Mouse (Mus musculus) neural tube, embryonic 14.5 days (tissue): Measurements from ENCODE around the gene Gm28305. TPM values are rescaled to one million over a fixed set of nuclear protein-coding genes. Genes with fewer than 3 reads are reported as not detected.

Experiments used
- ATAC-seq: fragments of 200-750 bp; cut with Nextera tagmentation; 2 replicates; pipeline ENCODE4 v1.8.0; 2017; ENCODE audit warnings: low read depth, mild to moderate bottlenecking, moderate TSS enrichment, moderate library complexity
- H3K27ac ChIP-seq: fragments of 300-500 bp; sonication (generic); 2 replicates; pipeline ENCODE4 v1.5.1; 2014; ENCODE audit warnings: low read depth, mild to moderate bottlenecking, control low read depth, low read length, moderate library complexity, mixed read lengths
- H3K27me3 ChIP-seq: fragments of 300-500 bp; sonication (generic); 2 replicates; pipeline ENCODE4 v1.6.1; 2014; ENCODE audit warnings: low read length; ENCODE audit not compliant: control insufficient read depth, insufficient read depth
- H3K36me3 ChIP-seq: fragments of 300-500 bp; sonication (generic); 2 replicates; pipeline ENCODE4 v1.6.1; 2014; ENCODE audit warnings: low read length, mixed read lengths; ENCODE audit not compliant: control insufficient read depth, insufficient read depth
- H3K4me1 ChIP-seq: fragments of 300-500 bp; sonication (generic); 2 replicates; pipeline ENCODE4 v1.6.1; 2014; ENCODE audit warnings: low read length; ENCODE audit not compliant: control insufficient read depth, insufficient read depth
- H3K4me2 ChIP-seq: fragments of 300-500 bp; sonication (generic); 2 replicates; pipeline ENCODE4 v1.6.1; 2014; ENCODE audit warnings: mild to moderate bottlenecking, low read depth, low read length, control low read depth
- H3K4me3 ChIP-seq: fragments of 300-500 bp; sonication (generic); 2 replicates; pipeline ENCODE4 v1.5.1; 2014; ENCODE audit warnings: low read depth, low read length, control low read depth, mixed read lengths
- H3K9ac ChIP-seq: fragments of 300-500 bp; sonication (generic); replicated peaks from 2 replicates; pipeline ENCODE4 v1.6.1; 2014; ENCODE audit warnings: low read depth, mild to moderate bottlenecking, control low read depth, low read length, mixed read lengths
- H3K9me3 ChIP-seq: fragments of 300-500 bp; sonication (generic); 2 replicates; pipeline ENCODE4 v1.6.1; 2016; ENCODE audit warnings: low read length; ENCODE audit not compliant: control insufficient read depth
- WGBS: fragments of 180-500 bp; shearing (Covaris S2); extraction: QIAGEN DNeasy Blood & Tissue Kit; methylation state at CpG from one replicate; pipeline ENCODE4 v1.1.7; 2014; 5-methylcytosine and 5-hydroxymethylcytosine counted together
- polyA plus RNA-seq: library from polyadenylated mRNA; unstranded; fragments of >200 nt; fragmentation: Nextera tagmentation; extraction: Ambion mirVana; gene quantifications from 2 replicates; pipeline ENCODE4 v1.2.1, GENCODE M21; 2014

The Gm28305 gene
- not detected in 2 replicates for polyA plus RNA-seq

- H3K9me3 ChIP-seq: no peaks in the 10 kb centered on the region
- H3K4me1 ChIP-seq: no peaks in the 10 kb centered on the region
- no peak within 1 kb of the TSS for H3K4me3 ChIP-seq
- no peak for ATAC-seq
- no peak within 1 kb of the TSS for H3K9ac ChIP-seq
- no peak within 1 kb of the TSS for H3K27ac ChIP-seq
- peaks cover 12% of the 10 kb centered on the region; the same call in 1 of the 2 replicates for H3K36me3 ChIP-seq
- 85% methylated on average over 2 of the region's 2 CpGs for WGBS
- no peaks in the 10 kb centered on the region for H3K27me3 ChIP-seq
- H3K4me2 ChIP-seq: no peak within 1 kb of the TSS
Measured at GRCm38 (mm10) chr9:104040362-104040761, at the start of gene Gm28305. Gm28305 (plus strand) TSS chr9:104040662.

GRCm38 (mm10) chr9:103996496-103996895, 44.0 kb upstream of the Gm28305 start:
- no peak for ATAC-seq
- H3K9ac ChIP-seq: no peak overlapping the region
- H3K4me2 ChIP-seq: no peak overlapping the region
- no peak overlapping the region for H3K27ac ChIP-seq
- no peaks in the 10 kb centered on the region for H3K4me1 ChIP-seq
- WGBS: 15% methylated on average over 2 of the region's 2 CpGs
- H3K36me3 ChIP-seq: no peaks in the 10 kb centered on the region
- no peaks in the 10 kb centered on the region for H3K27me3 ChIP-seq
- H3K4me3 ChIP-seq: no peak overlapping the region
- no peaks in the 10 kb centered on the region for H3K9me3 ChIP-seq

DNA sequence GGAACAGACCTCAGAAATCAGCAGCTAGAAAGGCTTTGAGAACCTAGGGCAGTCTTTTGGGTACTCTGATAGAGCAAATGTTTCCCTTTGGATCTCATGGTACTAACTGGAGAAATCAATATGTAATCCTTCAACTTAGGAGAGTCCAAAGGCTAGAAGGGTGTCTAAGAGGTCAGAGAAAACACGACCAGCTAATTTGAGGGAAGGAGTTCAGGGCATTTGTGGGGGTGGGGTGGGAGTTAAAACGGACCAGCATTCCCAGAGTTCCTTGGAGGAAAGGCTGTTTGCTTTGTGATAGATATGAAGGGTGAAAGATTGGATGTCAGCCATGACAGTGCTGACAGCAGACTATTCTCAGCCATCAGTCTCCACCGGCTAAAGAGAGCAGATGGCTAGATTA, 39.9 kb upstream of the Gm28305 start:
- H3K4me3 ChIP-seq: no peak overlapping the region
- H3K27me3 ChIP-seq: no peaks in the 10 kb centered on the region
- H3K4me2 ChIP-seq: no peak overlapping the region
- H3K36me3 ChIP-seq: no peaks in the 10 kb centered on the region
- no peak overlapping the region for H3K9ac ChIP-seq
- no peak overlapping the region for H3K27ac ChIP-seq
- no peaks in the 10 kb centered on the region for H3K9me3 ChIP-seq
- no peak for ATAC-seq
- WGBS: 65% methylated on average over 3 of the region's 3 CpGs
- no peaks in the 10 kb centered on the region for H3K4me1 ChIP-seq

GRCm38 (mm10) chr9:104001921-104002859, 38.3 kb upstream of the Gm28305 start, which contains the start of gene Nphp3:
Nphp3 (plus strand) TSS chr9:104002544.
- peak; percentile 98 for ATAC-seq

DNA sequence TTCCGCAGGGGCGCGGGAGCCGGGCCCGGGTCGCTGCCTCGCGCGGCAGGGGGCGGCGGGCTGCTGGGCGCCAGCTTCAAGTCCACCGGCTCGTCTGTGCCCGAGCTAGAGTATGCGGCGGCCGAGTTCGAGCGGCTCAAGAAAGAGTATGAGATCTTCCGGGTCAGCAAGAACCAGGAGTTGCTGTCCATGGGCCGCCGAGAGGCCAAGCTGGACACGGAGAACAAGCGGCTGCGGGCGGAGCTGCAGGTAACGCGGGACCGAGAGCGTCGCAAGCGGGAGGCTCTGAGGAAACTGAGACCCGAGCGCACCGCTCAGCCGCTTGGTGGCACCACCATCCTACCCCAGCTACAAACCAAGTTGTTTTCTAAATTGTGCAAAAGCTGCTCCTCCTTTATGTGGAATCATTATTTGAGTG, 37.5 kb upstream of the Gm28305 start:
- under 1% methylated on average over 37 of the region's 37 CpGs for WGBS

More at GRCm38 (mm10) chr9:104001921-104002859, 38.3 kb upstream of the Gm28305 start, which contains the start of gene Nphp3:
- H3K36me3 ChIP-seq: no peaks in the 10 kb centered on the region
- H3K27me3 ChIP-seq: no peaks in the 10 kb centered on the region
- under 1% methylated on average over 53 of the region's 55 CpGs for WGBS
- H3K4me1 ChIP-seq: no peaks in the 10 kb centered on the region
- peak within 1 kb of the TSS; percentile 58 for H3K4me2 ChIP-seq
- peak within 1 kb of the TSS; percentile 64 for H3K9ac ChIP-seq
- H3K27ac ChIP-seq: peak within 1 kb of the TSS; percentile 81
- no peaks in the 10 kb centered on the region for H3K9me3 ChIP-seq
- H3K4me3 ChIP-seq: peak within 1 kb of the TSS; percentile 64

DNA sequence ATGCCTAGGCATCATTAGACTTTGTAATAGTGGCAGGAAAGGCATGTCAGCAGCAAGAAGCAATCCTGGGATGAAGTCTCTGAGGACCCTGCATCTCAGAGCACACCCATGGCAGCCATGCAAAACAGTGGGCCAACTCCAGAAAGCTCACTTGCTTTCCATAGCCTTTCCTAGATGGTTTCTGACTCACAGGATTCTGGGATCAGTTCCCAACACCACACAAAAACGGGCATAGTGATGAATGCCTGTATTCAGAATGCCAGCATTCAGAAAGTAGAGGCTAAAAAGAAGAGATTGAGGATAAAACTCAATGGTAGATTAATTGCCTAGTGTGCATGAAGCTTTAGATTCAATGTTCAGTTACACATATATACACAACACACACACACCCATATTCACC, 25.9 kb upstream of the Gm28305 start:
- WGBS: 74% methylated on average over 1 of the region's 1 CpGs
- no peak overlapping the region for H3K9ac ChIP-seq
- H3K36me3 ChIP-seq: 0 out of 2 replicates have a peak, but pooled peaks cover 3% of the 10 kb centered on the region
- no peak overlapping the region for H3K4me2 ChIP-seq
- no peaks in the 10 kb centered on the region for H3K4me1 ChIP-seq
- no peaks in the 10 kb centered on the region for H3K27me3 ChIP-seq
- no peak for ATAC-seq
- H3K9me3 ChIP-seq: no peaks in the 10 kb centered on the region
- H3K4me3 ChIP-seq: no peak overlapping the region
- H3K27ac ChIP-seq: no peak overlapping the region

More for the DNA sequence above, 37.5 kb upstream of the Gm28305 start:
- Histone ChIP-seq H3K9ac (peak overlapping the region; percentile 64), H3K36me3 (no peaks in the 10 kb centered on the region), H3K4me2 (peak overlapping the region; percentile 58), H3K27ac (peak overlapping the region; percentile 81), H3K4me1 (no peaks in the 10 kb centered on the region), H3K9me3 (no peaks in the 10 kb centered on the region), H3K4me3 (peak overlapping the region; percentile 64), H3K27me3 (no peaks in the 10 kb centered on the region)
- peak; percentile 56 for ATAC-seq

GRCm38 (mm10) chr9:104021026-104021425, 19.4 kb upstream of the Gm28305 start:
- ATAC-seq: no peak
- Histone ChIP-seq H3K4me1 (no peaks in the 10 kb centered on the region), H3K36me3 (peaks cover 3% of the 10 kb centered on the region; the same call in 1 of the 2 replicates), H3K4me3 (no peak overlapping the region), H3K27me3 (no peaks in the 10 kb centered on the region), H3K9me3 (no peaks in the 10 kb centered on the region), H3K4me2 (no peak overlapping the region), H3K9ac (no peak overlapping the region), H3K27ac (no peak overlapping the region)
- whole genome bisulfite sequencing: 95% methylated on average over 10 of the region's 10 CpGs

- no peak overlapping the region for H3K9ac ChIP-seq
- WGBS: 96% methylated on average over 8 of the region's 8 CpGs
- no peaks in the 10 kb centered on the region; the same call in none of the 2 replicates for H3K36me3 ChIP-seq
- H3K9me3 ChIP-seq: no peaks in the 10 kb centered on the region
- no peak overlapping the region for H3K4me2 ChIP-seq
- H3K4me3 ChIP-seq: no peak overlapping the region
- H3K4me1 ChIP-seq: no peaks in the 10 kb centered on the region
- no peaks in the 10 kb centered on the region for H3K27me3 ChIP-seq
- H3K27ac ChIP-seq: no peak overlapping the region
- ATAC-seq: no peak
Measured at GRCm38 (mm10) chr9:104027186-104027585, 13.3 kb upstream of the Gm28305 start.

GRCm38 (mm10) chr9:104029861-104030260, 10.6 kb upstream of the Gm28305 start:
- Histone ChIP-seq H3K9me3 (no peaks in the 10 kb centered on the region), H3K36me3 (no peaks in the 10 kb centered on the region; the same call in none of the 2 replicates), H3K9ac (no peak overlapping the region), H3K4me3 (no peak overlapping the region), H3K27me3 (no peaks in the 10 kb centered on the region), H3K4me1 (no peaks in the 10 kb centered on the region), H3K4me2 (no peak overlapping the region), H3K27ac (no peak overlapping the region)
- WGBS: 89% methylated on average over 11 of the region's 11 CpGs
- no peak for ATAC-seq
